Comparison of ENCODE assay signal across 12 mouse cellular contexts in the genomic region with DNA sequence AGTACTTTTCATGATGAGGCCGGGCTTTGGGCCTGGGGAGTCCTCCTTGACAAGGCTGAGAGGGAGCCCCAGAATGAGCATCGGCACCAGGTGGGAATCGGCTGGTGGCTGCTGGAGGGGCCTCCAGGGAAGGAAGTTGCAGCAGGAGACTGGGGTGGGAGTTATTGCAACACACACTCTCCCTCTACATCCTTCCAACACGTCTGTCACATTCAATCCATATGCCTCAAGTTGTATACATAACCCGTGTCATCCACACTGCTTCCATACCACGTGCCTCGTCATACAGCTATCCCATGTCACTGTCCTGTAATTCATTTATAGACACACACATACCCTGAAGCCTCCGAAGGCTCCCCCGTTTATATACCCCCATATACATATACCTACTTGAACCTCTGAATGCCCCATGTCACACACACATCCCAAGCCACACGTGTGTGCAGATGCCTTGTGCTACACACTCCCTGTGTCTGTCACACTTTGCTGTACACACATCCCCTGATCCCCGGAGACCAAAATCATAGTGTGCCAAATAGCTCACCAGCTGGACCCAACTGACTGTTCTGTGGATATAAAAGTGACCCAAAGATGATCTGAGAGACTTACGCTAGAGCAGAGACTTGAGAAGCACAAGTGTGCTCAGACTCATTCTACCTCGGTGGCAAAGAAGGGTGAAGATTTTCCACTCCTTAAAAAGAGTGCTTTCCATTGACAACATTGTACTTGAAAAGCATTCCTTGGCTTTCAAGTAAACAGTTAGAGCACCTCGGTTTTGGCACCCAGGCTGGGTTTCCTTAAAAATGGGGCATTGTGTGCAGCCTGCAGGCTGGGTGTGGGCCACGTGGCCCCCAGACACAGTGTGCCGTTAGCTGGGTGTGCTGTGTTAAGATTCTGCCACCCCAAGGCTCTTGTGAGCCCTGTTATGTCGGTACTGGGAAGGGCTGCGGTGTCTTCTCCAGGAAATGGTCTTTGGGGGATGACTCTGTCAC. TPM values are rescaled to one million over a fixed set of nuclear protein-coding genes. Genes with fewer than 3 reads are reported as not detected.
DNase-seq lines count a peak whose midpoint lies in the region; ATAC-seq and TF ChIP-seq lines count a peak whose summit lies in the region.
"Had no signal": no experiment of that assay in that cellular context is flagged by ENCODE, and none has a peak within 500 bp of the region (broad histone marks: within the 10 kb centered on the region; RNA-seq: fewer than 3 reads in every experiment).

No protein-coding gene starts in this region.

- H3K36me3 ChIP-seq in intestine, embryonic 14.5 days (ENCODE audit: control insufficient read depth, insufficient read depth, low read length): peaks cover 21% of the 10 kb centered on the region
- H3K36me3 ChIP-seq in intestine, postnatal 0 days (ENCODE audit: control insufficient read depth, insufficient read depth): peaks cover 76% of the 10 kb centered on the region
- H3K36me3 ChIP-seq in intestine, embryonic 16.5 days (ENCODE audit: control insufficient read depth, insufficient read depth, low read length): peaks cover 21% of the 10 kb centered on the region
- H3K36me3 ChIP-seq in lung, postnatal 0 days (ENCODE audit: insufficient read depth, low read length): peaks cover 25% of the 10 kb centered on the region
- peaks cover 13% of the 10 kb centered on the region for H3K36me3 ChIP-seq in stomach, embryonic 14.5 days (ENCODE audit: control insufficient read depth, insufficient read depth, low read length)

- H3K4me1 ChIP-seq in intestine, embryonic 14.5 days (replicated peaks; ENCODE audit: control insufficient read depth, insufficient read depth, low read length): no peaks in the 10 kb centered on the region
- H3K4me1 ChIP-seq in intestine, postnatal 0 days (replicated peaks; ENCODE audit: control insufficient read depth, insufficient read depth, low read length): no peaks in the 10 kb centered on the region
- H3K4me1 ChIP-seq in intestine, embryonic 16.5 days (ENCODE audit: control insufficient read depth, insufficient read depth, low read length): no peaks in the 10 kb centered on the region
- H3K4me1 ChIP-seq in lung, postnatal 0 days (ENCODE audit: insufficient read depth, low read depth, low read length): peaks cover 11% of the 10 kb centered on the region; the same call in 1 of the 2 replicates
- H3K4me1 ChIP-seq in stomach, embryonic 14.5 days (ENCODE audit: control insufficient read depth, insufficient read depth, low read length): no peaks in the 10 kb centered on the region
- H3K4me1 ChIP-seq: embryonic facial prominence, embryonic 12.5 days; midbrain, embryonic 10.5 days had no signal

- no peak overlapping the region for H3K9ac ChIP-seq in intestine, embryonic 14.5 days (ENCODE audit: low read length)
- H3K9ac ChIP-seq in intestine, postnatal 0 days (ENCODE audit: low read depth, low read length): no peak overlapping the region
- H3K9ac ChIP-seq in intestine, embryonic 16.5 days (ENCODE audit: low read depth, low read length): no peak overlapping the region
- H3K9ac ChIP-seq in lung, postnatal 0 days (replicated peaks; ENCODE audit: low read depth): no peak overlapping the region
- H3K9ac ChIP-seq in stomach, embryonic 14.5 days (replicated peaks; ENCODE audit: low read depth, low read length): no peak overlapping the region
- H3K9ac ChIP-seq: embryonic facial prominence, embryonic 12.5 days; hindbrain, embryonic 14.5 days had no signal

- no peak overlapping the region for H3K4me3 ChIP-seq in intestine, embryonic 14.5 days (ENCODE audit: low read depth, low read length)
- H3K4me3 ChIP-seq in intestine, postnatal 0 days (ENCODE audit: low read depth, low read length): no peak overlapping the region
- no peak overlapping the region for H3K4me3 ChIP-seq in intestine, embryonic 16.5 days (ENCODE audit: low read length)
- H3K4me3 ChIP-seq in lung, postnatal 0 days (ENCODE audit: low read depth, low read length): no peak overlapping the region
- no peak overlapping the region for H3K4me3 ChIP-seq in stomach, embryonic 14.5 days (ENCODE audit: low read depth, low read length)
- H3K4me3 ChIP-seq: embryonic facial prominence, embryonic 12.5 days; midbrain, embryonic 10.5 days had no signal

- ATAC-seq in intestine, embryonic 14.5 days (replicated peaks; ENCODE audit: low FRiP score, low TSS enrichment, low read depth): no peak; the same call in 1 of the 2 replicates
- ATAC-seq in intestine, postnatal 0 days: no peak
- ATAC-seq in intestine, embryonic 16.5 days: peak; percentile 14; the same call in 1 of the 2 replicates
- ATAC-seq in lung, postnatal 0 days: peak; percentile 56
- ATAC-seq in stomach, embryonic 14.5 days (ENCODE audit: insufficient number of reproducible peaks, insufficient read depth, low FRiP score, low read depth): peak; percentile 29; the same call in 1 of the 2 replicates

- peak overlapping the region; percentile 48; the same call in 1 of the 2 replicates for H3K27ac ChIP-seq in intestine, embryonic 14.5 days (ENCODE audit: low read depth)
- no peak overlapping the region for H3K27ac ChIP-seq in intestine, postnatal 0 days (ENCODE audit: low read depth, low read length)
- no peak overlapping the region for H3K27ac ChIP-seq in intestine, embryonic 16.5 days (ENCODE audit: low read length)
- no peak overlapping the region for H3K27ac ChIP-seq in lung, postnatal 0 days (ENCODE audit: low read length)
- peak overlapping the region; percentile 69; the same call in 1 of the 2 replicates for H3K27ac ChIP-seq in stomach, embryonic 14.5 days (ENCODE audit: low read length)
- H3K27ac ChIP-seq: embryonic facial prominence, embryonic 12.5 days; hindbrain, embryonic 14.5 days; midbrain, embryonic 10.5 days had no signal

- WGBS in intestine, embryonic 14.5 days: 69% methylated on average over 18 of the region's 18 CpGs
- 71% methylated on average over 18 of the region's 18 CpGs for WGBS in intestine, postnatal 0 days
- WGBS in intestine, embryonic 16.5 days: 73% methylated on average over 18 of the region's 18 CpGs
- WGBS in lung, postnatal 0 days: 46% methylated on average over 18 of the region's 18 CpGs
- WGBS in stomach, embryonic 14.5 days: 63% methylated on average over 18 of the region's 18 CpGs

- no peak for DNase-seq in intestine, embryonic 14.5 days (ENCODE audit: low spot score)
- DNase-seq in lung, postnatal 0 days (ENCODE audit: low spot score): peak; percentile 58
- DNase-seq in cerebellum, adult 11 months: no peak
- no peak for DNase-seq in layer of hippocampus, postnatal 10 days (ENCODE audit: low spot score in 2 of 2)
- no peak for DNase-seq in layer of hippocampus, adult 18-20 months (ENCODE audit: low spot score in 2 of 2)

- H3K4me2 ChIP-seq in intestine, embryonic 14.5 days (ENCODE audit: low read length): no peak overlapping the region
- H3K4me2 ChIP-seq in intestine, postnatal 0 days (replicated peaks; ENCODE audit: low read depth): no peak overlapping the region
- no peak overlapping the region for H3K4me2 ChIP-seq in intestine, embryonic 16.5 days (ENCODE audit: low read depth, low read length)
- H3K4me2 ChIP-seq in lung, postnatal 0 days (replicated peaks; ENCODE audit: low read depth, low read length): no peak overlapping the region
- H3K4me2 ChIP-seq in stomach, embryonic 14.5 days (replicated peaks; ENCODE audit: low read depth, low read length): no peak overlapping the region
- H3K4me2 ChIP-seq: embryonic facial prominence, embryonic 12.5 days; heart, embryonic 11.5 days; hindbrain, embryonic 14.5 days had no signal

- H3K9me3 ChIP-seq in intestine, embryonic 14.5 days (ENCODE audit: control insufficient read depth, low read length): no peaks in the 10 kb centered on the region
- H3K9me3 ChIP-seq in intestine, postnatal 0 days (ENCODE audit: control insufficient read depth): 0 out of 2 replicates have a peak, but pooled peaks cover 3% of the 10 kb centered on the region
- H3K9me3 ChIP-seq in intestine, embryonic 16.5 days (ENCODE audit: control insufficient read depth, low read length): 0 out of 2 replicates have a peak, but pooled peaks cover 9% of the 10 kb centered on the region
- no peaks in the 10 kb centered on the region for H3K9me3 ChIP-seq in lung, postnatal 0 days (ENCODE audit: low read length)
- no peaks in the 10 kb centered on the region for H3K9me3 ChIP-seq in stomach, embryonic 14.5 days (ENCODE audit: control insufficient read depth, low read depth, low read length)
- H3K9me3 ChIP-seq: midbrain, embryonic 10.5 days had no signal

- no peak for TF ChIP-seq CTCF in intestine, postnatal 0 days (IDR thresholded peaks at IDR 0.05; ENCODE audit: low read depth)
- no peak for TF ChIP-seq CTCF in lung, postnatal 0 days (IDR thresholded peaks at IDR 0.05)

- TF ChIP-seq EP300 in lung, postnatal 0 days (IDR thresholded peaks at IDR 0.05): 0 out of 2 replicates have a peak, but pooled peaks have one; percentile 8

- H3K27me3 ChIP-seq in intestine, embryonic 14.5 days (replicated peaks; ENCODE audit: control insufficient read depth, insufficient read depth, low read length): no peaks in the 10 kb centered on the region
- H3K27me3 ChIP-seq in intestine, postnatal 0 days (replicated peaks; ENCODE audit: control insufficient read depth, insufficient read depth, low read length): no peaks in the 10 kb centered on the region
- H3K27me3 ChIP-seq in intestine, embryonic 16.5 days (replicated peaks; ENCODE audit: control insufficient read depth, insufficient read depth, low read length): no peaks in the 10 kb centered on the region
- H3K27me3 ChIP-seq in lung, postnatal 0 days (replicated peaks; ENCODE audit: insufficient read depth, low read length): no peaks in the 10 kb centered on the region
- H3K27me3 ChIP-seq in stomach, embryonic 14.5 days (ENCODE audit: control insufficient read depth, insufficient read depth, low read length): no peaks in the 10 kb centered on the region
- H3K27me3 ChIP-seq: embryonic facial prominence, embryonic 12.5 days had no signal

RNA-seq across cellular contexts. Expression of a gene that starts 13.6 kb away (rescaled TPM):
- 13.2 and 15.1 TPM in 2 replicates for polyA plus RNA-seq in intestine, embryonic 14.5 days (2014; fragmentation: Nextera tagmentation; extraction: Ambion mirVana)
- polyA plus RNA-seq in intestine, postnatal 0 days (2015; fragmentation: Nextera tagmentation; extraction: Ambion mirVana): 19.7 and 21.4 TPM in 2 replicates
- polyA plus RNA-seq in intestine, embryonic 16.5 days (2015; fragmentation: Nextera tagmentation; extraction: Ambion mirVana): 16.1 and 23.2 TPM in 2 replicates
- polyA plus RNA-seq in lung, postnatal 0 days (2015; fragmentation: Nextera tagmentation; extraction: Ambion mirVana): 15.0 and 15.9 TPM in 2 replicates
- polyA plus RNA-seq in stomach, embryonic 14.5 days (2014; fragmentation: Nextera tagmentation; extraction: Ambion mirVana): 13.9 and 18.3 TPM in 2 replicates
- 10 to 100 TPM; 26.8 to 31.6 TPM for total RNA-seq in layer of hippocampus, postnatal 10 days (2021)
- 10 to 100 TPM; 26.5 to 29.4 TPM for total RNA-seq in layer of hippocampus, adult 18-20 months (2021)

RNA-seq across cellular contexts. Expression of a gene that starts 21.6 kb away (rescaled TPM):
- 8.9 and 9.5 TPM in 2 replicates for polyA plus RNA-seq in intestine, embryonic 14.5 days (2014; fragmentation: Nextera tagmentation; extraction: Ambion mirVana)
- polyA plus RNA-seq in intestine, postnatal 0 days (2015; fragmentation: Nextera tagmentation; extraction: Ambion mirVana): 3.6 and 4.6 TPM in 2 replicates
- 9.3 and 9.4 TPM in 2 replicates for polyA plus RNA-seq in intestine, embryonic 16.5 days (2015; fragmentation: Nextera tagmentation; extraction: Ambion mirVana)
- 3.4 and 4.4 TPM in 2 replicates for polyA plus RNA-seq in lung, postnatal 0 days (2015; fragmentation: Nextera tagmentation; extraction: Ambion mirVana)
- 8.7 and 8.9 TPM in 2 replicates for polyA plus RNA-seq in stomach, embryonic 14.5 days (2014; fragmentation: Nextera tagmentation; extraction: Ambion mirVana)
- 1 to 10 TPM; 8.3 to 9.5 TPM for total RNA-seq in layer of hippocampus, postnatal 10 days (2021)
- total RNA-seq in layer of hippocampus, adult 18-20 months (2021): 1 to 10 TPM; 7.6 to 8.5 TPM

Comparison
In these comparisons a context has a peak if more than half of its experiments do, and no peak if none do; other contexts are left out.
1. ATAC-seq: peak in intestine, embryonic 16.5 days (single experiment), lung, postnatal 0 days (single experiment) and stomach, embryonic 14.5 days (single experiment); none in intestine, embryonic 14.5 days (single experiment) and intestine, postnatal 0 days (single experiment).
2. H3K27ac ChIP-seq: peak in intestine, embryonic 14.5 days (single experiment) and stomach, embryonic 14.5 days (single experiment); none in intestine, postnatal 0 days (single experiment), intestine, embryonic 16.5 days (single experiment) and lung, postnatal 0 days (single experiment).